Mouse (Mus musculus): Measurements from ENCODE around the gene Zkscan17. TPM values are rescaled to one million over a fixed set of nuclear protein-coding genes. Genes with fewer than 3 reads are reported as not detected.
"Not testable (repeated sequence)": the region's sequence is repeated elsewhere in the genome, so short reads cannot be mapped to it uniquely, and the experiment has no call there.

The Zkscan17 gene
- total RNA-seq (2021), result 10 to 100 TPM; 21.9 to 25.1 TPM

GRCm38 (mm10) chr11:59526472-59527080, at the start of gene Zkscan17:
Gene Zkscan17 (minus strand): TSS chr11:59526751.
- peak; percentile 24 to 58 for DNase-seq

DNA sequence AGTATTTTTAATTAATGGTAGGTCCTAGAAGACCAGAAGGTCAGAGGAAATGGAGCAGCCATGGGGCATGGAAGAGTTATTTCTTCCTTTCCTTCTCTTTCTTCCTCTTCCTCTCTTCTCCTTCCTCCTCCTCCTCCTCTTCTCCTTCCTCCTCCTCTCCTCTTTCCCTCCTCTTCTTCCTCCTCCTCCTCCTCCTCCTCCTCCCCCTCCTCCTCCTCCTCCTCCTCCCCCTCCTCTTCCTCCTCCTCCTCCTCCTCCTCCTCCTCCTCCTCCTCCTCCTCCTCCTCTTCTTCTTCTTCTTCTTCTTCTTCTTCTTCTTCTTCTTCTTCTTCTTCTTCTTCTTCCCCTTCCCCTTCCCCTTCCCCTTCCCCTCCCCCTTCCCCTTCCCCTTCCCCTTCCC, 49.6 kb upstream of the Zkscan17 start, which contains the start of gene Olfr222:
Gene Olfr222 (minus strand): TSS at position 101 of the 400 bp plus-strand sequence.
- not testable (repeated sequence) for DNase-seq
- intact Hi-C loops (cut with DNase I), result loop anchor here (10.0 kb wide), 1 partner anchor 271 kb away; the partner anchor contains the start of gene Wnt9a

More at GRCm38 (mm10) chr11:59526472-59527080, at the start of gene Zkscan17:
- intact Hi-C loops (cut with DNase I), result loop anchor here (10.0 kb wide), 1 partner anchor 218 kb away; no protein-coding TSS in a partner anchor

GRCm38 (mm10) chr11:59575726-59576125, 49.2 kb upstream of the Zkscan17 start:
- DNase-seq, result peak in 1 of 2 experiments; percentile 9
- intact Hi-C loops (cut with DNase I), result loop anchor here (10.0 kb wide), 1 partner anchor 271 kb away; the partner anchor contains the start of gene Wnt9a

DNA sequence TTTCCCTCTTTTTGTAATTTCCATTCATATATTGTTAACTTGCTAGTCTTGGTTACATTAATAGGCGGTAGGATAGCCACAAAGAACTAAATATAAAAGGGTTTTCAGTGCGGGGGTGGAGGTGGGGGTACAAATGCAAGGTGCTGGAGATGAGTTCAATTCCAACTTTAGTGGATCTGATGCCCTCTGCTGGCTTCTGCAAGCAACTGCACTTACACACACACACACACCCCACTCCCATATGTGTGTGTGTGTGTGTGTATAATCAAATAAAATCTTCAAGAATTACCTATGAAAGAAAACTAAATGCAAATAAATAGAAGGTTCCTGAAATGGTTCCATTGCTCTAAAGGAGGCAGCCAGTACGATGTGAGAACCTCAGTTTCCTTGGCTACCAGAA, 42.8 kb upstream of the Zkscan17 start:
- peak in 1 of 2 experiments; percentile 26 for DNase-seq
- intact Hi-C loops (cut with DNase I), result loop anchor here (1.0 kb wide), 1 partner anchor 44 kb away; no protein-coding TSS in a partner anchor

DNA sequence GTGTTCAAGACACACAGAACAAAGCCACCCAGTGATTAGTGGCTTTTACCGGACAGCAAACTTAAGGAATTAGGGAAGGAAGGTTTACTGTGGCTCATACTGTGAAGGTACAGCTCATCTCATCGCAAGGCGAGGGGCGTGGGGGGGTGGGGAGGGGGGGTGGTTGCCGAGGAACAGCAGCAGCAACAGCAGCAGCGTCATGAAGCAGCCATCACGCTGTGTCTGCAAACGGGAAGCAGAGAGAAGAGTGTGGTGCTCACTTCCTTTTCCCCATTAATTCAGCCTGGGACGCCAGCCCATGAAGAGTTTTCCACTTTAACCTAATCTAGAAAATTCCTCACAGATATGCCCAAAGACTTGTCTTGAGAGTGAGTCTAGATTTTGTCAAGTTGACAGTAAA, 36.3 kb upstream of the Zkscan17 start:
- no peak for DNase-seq
- intact Hi-C loops (cut with DNase I), result no loop called here

- no peak for DNase-seq
- intact Hi-C loops (cut with DNase I), result no loop called here
These were observed 35.8 kb upstream of the Zkscan17 start for GRCm38 (mm10) chr11:59562336-59562735.

- DNase-seq, result no peak
- intact Hi-C loops (cut with DNase I), result no loop called here
These were observed 34.4 kb upstream of the Zkscan17 start for GRCm38 (mm10) chr11:59560906-59561305.

DNA sequence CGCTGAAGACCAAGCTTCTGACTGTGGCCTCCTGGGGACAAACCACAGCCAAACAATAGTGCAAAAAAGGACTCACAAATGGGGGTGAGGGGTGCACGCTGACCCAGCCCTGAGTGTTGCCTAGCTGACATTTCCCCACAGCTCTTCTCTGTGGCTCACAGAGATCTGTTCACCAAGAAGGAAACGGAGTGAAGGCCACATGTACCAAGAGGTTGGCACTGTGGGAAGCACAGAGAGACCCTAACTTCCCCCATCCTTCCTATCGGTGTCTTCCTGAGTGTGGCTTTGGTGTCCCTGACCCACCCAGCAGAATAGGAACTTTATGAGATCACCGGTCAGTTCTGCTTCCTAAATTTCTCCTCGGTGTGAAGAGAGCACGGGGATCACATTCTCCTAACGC, 28.0 kb upstream of the Zkscan17 start:
- no peak for DNase-seq

GRCm38 (mm10) chr11:59554127-59554526, 27.6 kb upstream of the Zkscan17 start:
- DNase-seq, result no peak
- intact Hi-C loops (cut with DNase I), result no loop called here

More for the DNA sequence above, 28.0 kb upstream of the Zkscan17 start:
- intact Hi-C loops (cut with DNase I), result no loop called here

- no peak for DNase-seq
- intact Hi-C loops (cut with DNase I), result no loop called here
These were observed 17.5 kb upstream of the Zkscan17 start for GRCm38 (mm10) chr11:59544005-59544404.

DNA sequence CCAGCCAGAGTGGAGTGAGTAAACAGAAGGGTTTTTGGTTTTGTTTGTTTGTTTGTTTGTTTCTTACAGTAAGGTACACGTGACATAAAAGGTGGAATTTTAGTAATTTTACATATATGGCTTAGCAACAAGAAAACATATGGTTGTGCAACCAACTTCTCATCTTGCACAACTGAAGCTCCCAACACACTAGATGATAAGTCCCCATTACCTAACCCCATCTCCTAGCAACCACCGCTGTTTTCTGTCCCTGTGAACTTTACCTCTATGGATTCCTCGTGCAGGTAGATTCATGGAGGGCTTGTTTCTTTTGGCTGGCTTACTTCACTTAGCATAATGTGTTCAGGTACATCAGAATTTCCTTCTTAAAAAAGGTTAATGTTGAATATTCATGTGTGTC, 16.8 kb upstream of the Zkscan17 start:
- no peak for DNase-seq
- intact Hi-C loops (cut with DNase I), result no loop called here

GRCm38 (mm10) chr11:59542442-59542841, 15.9 kb upstream of the Zkscan17 start:
- DNase-seq, result no peak
- intact Hi-C loops (cut with DNase I), result no loop called here

GRCm38 (mm10) chr11:59541324-59541723, 14.8 kb upstream of the Zkscan17 start, which contains the start of gene Nlrp3:
Gene Nlrp3 (plus strand): TSS chr11:59541568.
- intact Hi-C loops (cut with DNase I), result no loop called here
- DNase-seq, result no peak

DNA sequence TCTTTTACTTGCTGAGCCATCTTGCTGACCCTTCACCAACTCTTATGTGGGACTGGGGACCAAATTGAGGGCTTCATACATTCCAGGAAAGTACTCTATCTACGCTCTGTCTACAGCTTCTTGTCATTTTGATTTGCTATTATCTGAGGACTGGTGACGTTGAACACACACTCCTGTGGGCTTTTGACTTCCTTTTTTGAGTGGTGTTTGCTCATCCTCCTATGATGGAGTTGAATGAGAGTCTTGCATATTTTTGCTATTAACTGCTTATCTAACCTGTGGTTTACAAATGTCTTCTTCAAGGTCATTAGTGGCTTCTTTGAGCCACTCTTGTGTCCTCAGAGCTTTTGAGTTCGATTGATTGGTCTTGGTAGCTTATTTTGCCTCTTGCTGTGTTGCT, 13.6 kb upstream of the Zkscan17 start:
- intact Hi-C loops (cut with DNase I), result no loop called here
- DNase-seq, result no peak

DNA sequence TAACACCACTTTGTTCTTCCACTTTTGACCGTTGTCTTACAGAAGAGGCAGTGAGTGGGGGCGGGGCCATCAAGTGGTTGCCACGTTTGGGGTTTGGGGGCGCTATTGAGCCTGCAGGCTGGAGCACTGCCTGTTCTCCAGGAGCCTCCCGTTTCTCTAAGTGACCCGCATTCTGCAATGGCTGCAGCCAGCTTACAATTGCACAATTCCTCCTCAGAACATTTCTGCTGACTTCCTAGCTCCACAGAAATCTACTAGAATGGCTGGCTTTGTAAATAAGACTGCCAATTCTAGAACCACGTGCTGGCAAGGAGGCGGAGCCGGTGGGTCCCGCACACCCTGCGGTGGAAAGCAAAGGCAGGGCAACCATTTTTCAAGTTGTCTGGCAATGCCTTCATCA, 11.8 kb upstream of the Zkscan17 start:
- DNase-seq, result peak; percentile 48 to 53
- intact Hi-C loops (cut with DNase I), result no loop called here

DNA sequence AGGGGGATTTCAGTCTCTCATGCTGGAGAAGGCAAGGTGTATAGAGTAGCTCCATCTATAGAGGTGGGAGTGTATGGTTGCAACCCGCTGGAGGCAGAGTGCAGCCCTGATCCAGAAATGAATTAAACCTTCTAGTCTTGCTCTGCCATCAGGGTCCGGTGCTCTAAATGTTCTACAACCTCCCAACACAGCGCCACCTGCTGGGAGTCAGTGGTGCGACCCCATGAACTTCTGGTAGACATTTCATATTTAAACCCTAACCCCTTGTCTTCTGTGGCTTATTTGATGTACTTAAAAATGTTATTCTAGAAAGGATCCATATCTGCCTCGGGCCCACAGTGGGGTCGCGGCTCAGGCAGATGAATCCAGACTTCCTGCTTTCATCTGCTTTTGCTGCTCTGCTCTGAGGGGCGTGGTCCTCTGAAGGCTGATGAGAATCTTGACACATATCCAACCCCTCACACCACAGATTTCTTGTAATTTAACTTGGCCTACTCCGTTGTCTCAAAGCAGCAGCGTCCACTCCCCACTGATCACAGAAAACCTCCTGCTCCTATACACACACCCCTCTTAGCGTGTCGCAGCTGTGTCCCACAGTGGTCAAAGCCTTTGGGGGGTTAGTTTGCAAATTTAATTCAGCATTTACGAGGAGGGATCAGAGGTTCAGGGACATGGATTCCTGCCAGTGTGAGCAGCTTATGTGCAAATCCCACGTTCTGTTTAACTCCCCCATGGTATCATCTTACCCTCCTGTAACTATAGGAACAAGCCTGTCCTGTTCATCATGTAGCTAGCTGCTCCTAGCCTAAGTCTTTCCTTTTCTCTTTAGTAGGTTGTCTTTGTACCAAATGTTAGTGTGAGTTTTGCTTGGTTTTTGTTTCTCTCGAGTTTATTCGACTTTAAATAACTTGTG, 10.9 kb upstream of the Zkscan17 start:
- intact Hi-C loops (cut with DNase I), result no loop called here
- DNase-seq, result peak in 1 of 2 experiments; percentile 30

DNA sequence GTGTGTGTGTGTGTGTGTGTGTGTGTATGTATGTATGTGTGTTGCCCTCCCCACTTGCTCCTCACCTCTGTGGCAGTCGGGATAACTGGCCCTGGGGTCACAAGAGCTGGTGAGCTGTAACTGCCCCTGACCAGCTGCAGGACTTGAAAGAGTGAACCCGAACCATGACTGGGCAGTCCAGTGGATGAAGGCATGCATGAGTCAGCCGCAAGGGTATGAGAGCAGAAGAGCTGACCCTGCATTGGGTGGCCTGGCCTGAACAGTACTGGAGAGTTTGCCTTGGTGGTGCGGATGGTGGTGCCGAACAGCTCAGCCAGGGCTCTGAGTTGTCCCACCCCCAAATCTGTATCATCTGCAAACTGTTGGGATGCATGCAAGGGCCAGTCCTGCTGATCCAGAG, 5.0 kb upstream of the Zkscan17 start:
- DNase-seq, result no peak
- intact Hi-C loops (cut with DNase I), result no loop called here

GRCm38 (mm10) chr11:59530870-59531535, 4.5 kb upstream of the Zkscan17 start:
- intact Hi-C loops (cut with DNase I), result no loop called here
- no peak for DNase-seq

- no peak for DNase-seq
- intact Hi-C loops (cut with DNase I), result no loop called here
These were observed 3.7 kb upstream of the Zkscan17 start for GRCm38 (mm10) chr11:59530221-59530620.

DNA sequence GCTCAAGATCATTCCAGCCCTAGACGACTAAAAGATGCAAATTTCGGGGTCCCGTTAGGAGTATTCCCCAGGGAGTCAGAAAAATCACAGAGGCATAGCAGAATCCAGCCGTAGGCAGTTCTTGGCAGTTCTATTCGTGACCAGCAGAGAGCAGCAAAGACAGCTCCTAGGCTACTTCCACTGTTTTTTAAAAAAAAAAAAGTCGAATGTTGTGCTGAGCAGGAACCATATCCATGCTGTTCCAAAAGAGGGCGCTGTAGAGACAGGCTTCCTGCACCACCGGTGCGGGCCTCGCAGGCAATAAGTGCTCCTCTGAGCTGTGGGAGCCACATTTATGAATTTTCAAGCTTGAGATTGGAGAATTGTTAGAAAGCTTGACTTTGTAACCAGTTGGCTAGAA, 1.3 kb downstream of the Zkscan17 start:
- DNase-seq, result peak; percentile 84 to 89
- intact Hi-C loops (cut with DNase I), result loop anchor here (1.0 to 10.0 kb wide), 3 partner anchors 44 to 220 kb away; no protein-coding TSS in a partner anchor

- no peak for DNase-seq
- intact Hi-C loops (cut with DNase I), result loop anchor here (10.0 kb wide), 1 partner anchor 221 kb away; no protein-coding TSS in a partner anchor
These were observed 2.4 kb downstream of the Zkscan17 start for GRCm38 (mm10) chr11:59524150-59524549.

Data from heart, postnatal 10 days (tissue).